Mouse (Mus musculus): ENCODE measurements at regions not wholly inside any gene's neighbourhood (a gene's known extent, or its start where the extent isn't known, plus 50 kb on each side); places are given as distances from the start of the nearest gene placed in this dataset.

DNA sequence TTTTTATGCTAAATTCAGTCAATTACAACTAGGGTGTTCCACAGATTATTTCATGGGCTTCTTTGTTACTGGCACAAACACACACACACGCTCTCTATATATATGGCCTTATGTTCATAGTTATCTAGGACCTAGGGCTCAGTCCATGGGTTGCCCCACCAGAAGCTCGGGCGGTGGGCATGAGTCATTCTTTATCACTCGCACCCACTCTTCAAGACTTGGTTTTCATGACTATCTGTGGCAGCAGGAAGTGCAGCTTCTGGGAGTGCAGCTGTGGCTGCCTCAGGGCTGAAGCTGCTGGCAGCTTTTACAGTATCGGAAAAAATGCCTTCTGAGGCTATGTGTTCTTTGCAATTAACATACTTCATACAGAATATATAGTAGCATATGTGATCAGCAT lies 198.7 kb downstream of the Ipo11 start:
- DNase-seq (ENCODE audit: low spot score) = no peak

DNA sequence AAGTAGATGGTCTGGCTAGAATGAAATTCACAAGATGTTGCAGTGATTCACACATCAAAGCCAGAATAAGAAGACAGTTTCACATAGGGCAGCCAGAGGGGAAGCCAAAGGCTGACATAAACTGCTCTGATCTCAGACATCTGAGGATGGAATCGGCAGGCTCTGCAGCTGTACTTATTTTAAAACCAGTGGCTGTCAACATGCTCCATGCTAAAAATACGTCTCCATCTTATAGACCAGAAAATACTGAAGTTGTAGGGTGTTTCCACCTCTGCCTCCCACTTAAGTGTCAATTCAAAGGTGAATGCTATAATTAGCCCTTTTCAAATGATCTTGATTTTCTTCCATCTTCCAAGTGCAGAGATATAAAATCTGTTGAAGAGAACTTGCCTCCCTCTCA lies 202.4 kb downstream of the Ipo11 start:
- DNase-seq (ENCODE audit: low spot score) = no peak

DNA sequence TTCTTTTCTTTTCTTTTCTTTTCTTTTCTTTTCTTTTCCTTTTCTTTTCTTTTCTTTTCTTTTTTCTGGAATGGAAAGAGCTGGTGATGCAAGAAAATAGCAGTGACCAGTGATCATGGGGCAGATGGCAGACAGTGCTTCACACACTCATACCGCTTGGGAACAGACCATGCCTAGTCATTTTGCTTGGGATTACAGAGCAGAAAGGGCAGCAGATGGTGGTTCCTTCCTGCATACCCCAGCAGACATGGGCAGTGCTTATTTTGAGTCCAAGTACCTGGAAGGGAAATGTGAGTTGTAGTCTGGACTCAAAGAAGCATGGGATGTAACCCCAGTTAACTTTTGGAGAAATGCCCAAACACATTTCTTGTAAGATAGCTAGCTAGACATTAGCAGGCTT lies 203.9 kb downstream of the Ipo11 start:
- no peak for DNase-seq (ENCODE audit: low spot score)

DNA sequence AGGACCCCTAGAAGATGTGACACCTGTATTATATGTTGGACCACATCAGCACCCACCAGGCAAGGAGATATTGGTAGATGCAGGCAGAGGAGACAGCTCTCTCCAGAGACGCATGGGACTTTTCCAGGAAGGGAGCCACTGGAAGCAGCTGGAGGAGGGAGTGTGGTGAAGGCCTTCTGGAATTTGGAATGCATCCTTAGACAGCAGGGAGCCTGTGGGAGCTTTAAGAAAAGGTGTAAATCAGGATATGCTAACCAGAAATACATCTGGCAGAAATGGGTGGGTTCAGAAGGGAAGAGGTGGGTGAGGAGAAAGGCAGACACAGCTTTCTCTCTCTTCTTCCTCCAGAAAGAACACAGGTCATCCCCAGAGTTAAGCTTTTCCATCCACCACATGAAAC lies 213.4 kb downstream of the Ipo11 start:
- DNase-seq (ENCODE audit: low spot score) = no peak

DNA sequence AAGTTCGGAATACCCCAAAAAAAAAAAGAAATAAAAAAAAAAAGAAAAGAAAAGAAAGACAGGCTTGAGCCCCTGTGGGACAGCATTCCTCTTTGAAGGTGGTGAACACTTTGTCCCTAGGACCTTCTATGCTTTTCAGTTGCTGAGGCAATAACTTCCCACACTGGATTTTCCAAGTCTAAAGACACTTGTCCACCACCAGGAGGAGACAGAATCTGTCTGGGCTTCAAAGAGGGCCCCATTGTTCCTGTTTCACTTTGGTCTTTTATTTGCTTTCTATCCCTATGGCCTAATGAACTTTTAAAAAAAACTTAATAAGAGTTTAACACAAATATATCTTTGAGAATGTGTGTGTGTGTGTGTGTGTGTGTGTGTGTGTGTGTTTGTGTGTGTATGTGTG lies 215.6 kb downstream of the Ipo11 start:
- no peak for DNase-seq (ENCODE audit: low spot score)

DNA sequence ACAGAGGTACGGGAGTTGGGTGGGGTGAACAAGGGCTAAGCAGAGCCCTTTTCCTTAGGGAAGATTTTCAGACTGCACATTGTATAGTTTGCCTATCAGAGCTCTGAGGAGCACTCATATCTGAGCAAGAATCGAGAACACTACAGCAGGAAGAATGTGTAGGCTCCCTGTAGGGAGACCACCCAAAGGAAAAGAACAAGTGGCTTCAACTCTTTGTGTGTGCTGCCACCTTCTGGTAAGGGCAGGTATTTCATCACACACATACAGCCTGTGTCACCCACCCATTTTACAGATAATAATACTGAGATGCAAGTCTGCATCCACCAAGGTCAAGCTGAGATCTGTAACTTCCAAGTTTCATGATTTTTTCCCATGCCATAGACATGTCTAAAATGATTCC lies 221.0 kb downstream of the Ipo11 start:
- DNase-seq (ENCODE audit: low spot score) = no peak

DNA sequence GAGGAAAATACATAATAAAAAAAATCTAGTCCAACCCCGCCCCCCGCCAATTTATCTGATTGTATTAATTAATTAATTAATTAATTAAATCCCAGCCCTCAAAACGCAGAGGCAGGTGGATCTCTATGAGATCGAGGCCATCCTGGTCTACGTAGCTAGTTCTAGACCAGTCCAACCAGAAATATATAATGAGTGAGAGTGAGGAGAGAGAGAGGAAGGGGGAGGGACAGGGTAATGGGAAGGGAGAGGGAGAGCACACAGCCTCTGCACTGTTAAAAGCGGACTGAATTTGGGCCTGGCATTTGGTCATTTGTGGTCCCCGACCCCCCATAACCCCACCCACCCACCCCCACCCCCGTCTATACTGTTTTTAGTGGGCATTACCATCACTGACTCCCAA lies 221.5 kb downstream of the Ipo11 start:
- no peak for DNase-seq (ENCODE audit: low spot score)

DNA sequence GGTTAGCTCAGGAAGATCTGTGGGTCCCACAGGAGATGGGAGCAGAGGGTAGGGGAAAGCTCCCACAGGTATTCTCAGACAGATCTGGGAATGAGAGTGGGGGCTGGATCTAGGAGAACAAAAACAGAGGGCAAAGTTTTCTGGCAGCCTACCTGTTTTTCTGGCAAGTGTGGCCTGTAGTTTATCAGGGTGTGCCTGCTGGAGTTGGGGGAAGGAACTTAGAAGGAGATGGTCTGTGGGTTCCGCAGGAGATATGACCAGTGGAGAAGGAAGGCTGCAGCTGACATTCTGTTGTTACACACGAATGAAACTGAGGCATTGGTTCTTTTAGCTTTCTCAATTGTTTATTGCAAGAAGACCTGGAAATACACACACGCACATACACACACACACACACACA lies 226.2 kb downstream of the Ipo11 start:
- no peak for DNase-seq (ENCODE audit: low spot score)

DNA sequence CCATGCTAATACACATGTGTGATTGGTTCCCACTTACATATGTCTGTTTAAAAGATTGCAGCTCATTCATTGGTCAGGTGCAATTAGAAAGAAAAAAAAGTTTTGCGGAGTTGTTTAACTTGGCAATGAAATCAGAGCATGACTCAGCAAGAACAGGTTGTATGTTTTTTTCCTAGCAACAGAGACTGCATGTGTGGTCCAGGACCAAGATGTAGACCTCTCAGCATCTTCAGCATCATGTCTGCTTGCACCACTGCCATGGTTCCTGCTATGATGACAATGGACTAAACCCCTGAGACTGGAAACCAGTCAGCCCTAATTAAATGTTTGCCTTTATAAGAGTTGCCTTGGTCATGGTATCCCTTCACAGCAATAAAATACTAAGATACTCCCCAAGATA lies 236.4 kb downstream of the Ipo11 start:
- DNase-seq (ENCODE audit: low spot score) = no peak

DNA sequence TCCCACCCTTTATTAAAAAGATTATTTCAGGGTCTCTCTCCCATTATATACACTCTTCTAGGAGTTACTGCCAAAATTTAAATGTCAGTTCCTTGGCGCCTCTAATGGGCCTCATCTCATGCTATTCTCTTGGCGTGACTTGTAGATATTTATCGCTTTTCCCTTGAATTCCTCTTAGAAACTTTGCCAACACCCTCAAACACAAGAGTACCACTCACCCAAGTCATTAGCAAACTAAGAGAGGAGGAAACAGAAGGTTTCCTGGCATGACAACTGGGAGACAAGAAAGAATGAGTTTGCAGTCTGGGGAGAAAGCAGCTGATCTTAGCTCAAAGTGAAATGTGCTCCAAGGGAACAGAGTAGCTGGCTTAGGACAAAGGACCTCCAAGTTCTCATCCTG lies 236.8 kb downstream of the Ipo11 start:
- no peak for DNase-seq (ENCODE audit: low spot score)

DNA sequence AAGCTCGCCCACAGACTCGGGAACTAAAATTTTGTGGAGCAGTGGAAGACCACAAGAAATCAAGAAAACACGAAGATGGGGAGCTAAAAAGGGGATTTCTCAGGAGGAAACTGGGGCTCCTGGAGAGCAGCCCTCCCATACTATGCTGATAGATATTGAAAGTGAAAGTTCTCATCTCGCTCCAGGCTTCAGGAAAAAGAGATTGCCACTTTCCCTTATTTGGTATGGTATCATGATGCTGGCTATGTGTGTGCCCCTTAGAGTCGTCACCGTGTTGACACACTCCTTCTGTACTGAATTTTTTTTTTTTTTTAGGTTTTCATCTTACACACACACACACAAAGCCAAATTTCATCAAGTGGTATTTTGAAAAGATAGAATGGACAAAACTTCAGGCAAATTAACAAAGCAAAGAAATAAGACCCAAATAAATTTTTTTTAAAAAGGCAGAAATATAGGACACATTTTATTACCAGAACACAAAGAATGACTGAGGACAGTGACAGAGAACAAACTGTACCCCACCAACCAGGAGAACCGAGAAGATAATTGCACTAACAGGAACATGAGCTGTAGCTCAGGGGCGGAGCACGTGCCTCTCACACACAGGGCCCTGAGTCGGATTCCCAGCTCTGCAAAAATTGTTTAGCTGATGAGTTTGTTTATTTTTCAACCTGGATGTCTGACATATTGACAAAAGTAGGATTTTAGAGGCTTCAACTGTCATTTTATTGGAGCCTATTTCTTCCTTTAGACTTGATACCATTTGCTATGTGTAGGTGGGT lies 244.8 kb downstream of the Ipo11 start:
- DNase-seq (ENCODE audit: low spot score) = no peak

DNA sequence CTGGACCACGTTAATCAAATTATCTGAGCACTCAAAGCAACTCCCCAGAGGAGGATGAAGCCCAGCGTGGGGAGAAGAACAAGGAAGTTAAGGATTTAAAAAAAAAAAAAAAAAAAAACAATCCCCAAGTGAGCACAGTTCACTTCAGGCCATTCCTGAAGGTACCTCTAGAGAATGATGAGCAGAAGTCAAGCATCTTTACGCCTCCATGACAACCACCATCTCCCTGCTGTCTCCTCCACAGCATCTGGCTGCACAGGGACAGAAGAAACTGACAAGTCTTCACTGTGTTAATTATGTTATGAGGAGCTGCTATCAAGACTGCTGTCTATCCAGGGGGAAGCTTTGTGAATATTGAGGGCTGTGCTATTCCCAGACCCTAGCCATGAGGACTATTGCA lies 246.6 kb downstream of the Ipo11 start:
- DNase-seq (ENCODE audit: low spot score) = no peak

DNA sequence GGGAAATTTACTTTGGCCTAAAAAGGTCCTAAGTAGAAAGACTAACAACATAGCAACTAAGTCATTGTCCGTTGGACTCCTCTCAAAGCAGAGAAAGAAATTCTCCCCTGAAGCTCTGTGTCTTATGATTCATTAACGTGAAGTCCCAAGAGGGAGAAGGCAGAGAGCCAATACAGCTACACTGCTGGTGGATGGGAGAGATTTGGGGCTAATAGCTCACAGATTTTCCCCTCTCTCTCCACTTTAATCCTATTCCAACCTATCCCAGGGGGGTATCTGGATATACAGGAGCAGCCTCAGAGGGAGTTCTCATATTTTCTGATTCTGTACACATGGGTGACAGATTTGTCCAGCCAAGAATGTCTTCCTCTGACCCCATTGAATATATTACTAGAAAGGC lies 247.1 kb downstream of the Ipo11 start:
- DNase-seq (ENCODE audit: low spot score) = no peak

DNA sequence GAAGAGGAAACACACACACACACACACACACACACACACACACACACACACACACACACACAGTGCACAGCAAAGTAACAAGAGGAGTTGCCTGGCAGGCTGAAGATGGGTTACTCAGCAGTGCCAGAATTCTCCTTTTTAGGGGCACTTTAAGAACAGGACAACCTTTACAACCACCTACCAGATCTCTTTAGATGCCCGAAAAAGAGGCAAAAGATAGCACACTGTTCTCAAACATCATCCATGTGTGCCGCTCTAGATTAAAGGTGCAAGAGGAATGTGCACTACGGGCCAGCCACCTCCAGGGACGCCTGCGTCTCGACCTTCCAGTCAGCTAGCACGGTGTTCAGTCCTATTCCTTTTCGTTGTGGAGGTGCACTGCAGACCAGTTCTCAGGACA lies 247.7 kb downstream of the Ipo11 start:
- no peak for DNase-seq (ENCODE audit: low spot score)

DNA sequence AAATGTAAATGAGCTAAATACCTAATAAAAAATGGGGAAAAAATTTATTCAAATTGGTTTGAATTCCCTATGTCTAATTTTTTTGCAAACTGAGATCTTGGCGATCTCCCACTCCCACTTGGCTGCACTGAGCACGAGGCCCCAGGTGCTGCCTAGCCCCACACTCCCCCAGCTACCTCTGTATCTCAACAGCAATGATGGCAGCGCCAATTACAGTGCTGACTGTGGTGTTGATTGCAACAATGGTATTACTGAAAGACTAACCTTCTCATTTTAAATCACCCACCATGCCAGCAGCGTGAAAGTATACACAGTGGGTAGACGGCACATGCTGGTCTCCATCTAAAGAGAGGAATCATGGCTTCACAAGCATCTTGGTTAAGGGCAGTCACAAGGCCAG lies 267.1 kb downstream of the Ipo11 start:
- no peak for DNase-seq (ENCODE audit: low spot score)

DNA sequence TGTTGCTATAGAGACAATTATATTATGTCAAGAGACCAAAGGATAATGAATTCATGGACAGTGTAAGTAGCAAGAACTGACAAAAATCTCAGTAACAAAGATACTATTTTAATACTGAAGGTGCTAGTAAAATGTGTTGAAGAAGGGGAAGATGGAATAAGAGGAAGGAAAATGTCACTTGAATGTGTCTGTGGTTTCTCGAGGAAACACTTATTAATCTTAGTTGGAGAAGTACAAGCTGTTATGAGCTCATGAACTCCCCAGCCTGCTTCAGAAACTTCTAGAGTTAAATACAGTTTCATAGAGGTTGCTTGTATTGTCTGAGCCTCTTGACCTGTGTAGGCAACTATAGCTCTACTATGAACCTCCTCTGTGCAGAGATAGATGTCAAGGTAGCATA lies 274.6 kb downstream of the Ipo11 start:
- DNase-seq (ENCODE audit: low spot score) = no peak

DNA sequence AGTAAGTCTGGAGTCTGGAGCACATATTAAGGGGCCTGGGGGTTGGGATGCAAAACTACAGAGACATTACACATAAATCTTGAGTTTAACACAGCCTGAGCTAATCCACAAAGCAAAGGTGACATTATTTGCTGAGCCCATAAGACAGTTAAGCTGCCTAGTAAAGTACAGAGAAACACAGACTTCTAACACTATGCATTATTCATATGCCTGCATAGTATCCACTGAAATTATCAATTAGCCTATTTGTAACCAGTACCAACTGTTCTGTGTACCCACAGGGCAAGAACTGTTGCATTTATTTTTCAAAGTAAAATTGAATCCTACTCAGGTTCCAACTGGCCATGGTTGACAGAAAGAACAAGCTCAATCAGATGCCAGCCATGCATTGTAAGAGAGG lies 287.4 kb downstream of the Ipo11 start:
- DNase-seq (ENCODE audit: low spot score) = no peak

DNA sequence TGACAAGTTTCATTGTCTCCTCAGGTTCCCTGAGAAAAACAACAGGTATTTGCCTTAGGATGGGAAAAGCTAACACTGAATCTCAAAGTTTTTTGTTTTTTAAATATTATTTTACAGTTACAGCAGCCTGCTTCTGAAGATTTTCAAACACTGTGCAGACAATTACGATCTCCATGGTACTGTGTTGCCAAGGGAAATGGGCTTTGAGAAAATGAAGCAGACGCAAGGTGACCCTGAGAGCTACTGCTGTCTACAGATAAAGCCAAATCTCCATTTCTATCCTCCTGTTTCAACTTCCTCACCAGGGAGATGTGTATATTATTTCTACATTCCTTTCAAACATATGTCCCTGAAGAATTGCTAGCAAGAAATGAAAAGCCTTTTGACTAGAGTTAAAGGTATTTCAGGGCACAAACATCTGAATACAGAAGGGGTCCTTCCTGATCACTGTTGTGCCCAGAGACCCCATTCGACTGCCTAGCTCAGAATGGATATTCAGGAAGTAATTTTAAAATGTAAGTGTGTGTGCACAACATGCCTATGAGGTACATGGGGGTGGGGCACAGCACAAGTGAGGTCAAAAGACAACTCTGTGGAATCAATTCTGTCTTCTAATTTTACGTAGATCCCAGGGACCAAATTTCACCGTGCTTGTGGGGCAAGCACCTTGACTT lies 293.3 kb downstream of the Ipo11 start:
- no peak for DNase-seq (ENCODE audit: low spot score)

DNA sequence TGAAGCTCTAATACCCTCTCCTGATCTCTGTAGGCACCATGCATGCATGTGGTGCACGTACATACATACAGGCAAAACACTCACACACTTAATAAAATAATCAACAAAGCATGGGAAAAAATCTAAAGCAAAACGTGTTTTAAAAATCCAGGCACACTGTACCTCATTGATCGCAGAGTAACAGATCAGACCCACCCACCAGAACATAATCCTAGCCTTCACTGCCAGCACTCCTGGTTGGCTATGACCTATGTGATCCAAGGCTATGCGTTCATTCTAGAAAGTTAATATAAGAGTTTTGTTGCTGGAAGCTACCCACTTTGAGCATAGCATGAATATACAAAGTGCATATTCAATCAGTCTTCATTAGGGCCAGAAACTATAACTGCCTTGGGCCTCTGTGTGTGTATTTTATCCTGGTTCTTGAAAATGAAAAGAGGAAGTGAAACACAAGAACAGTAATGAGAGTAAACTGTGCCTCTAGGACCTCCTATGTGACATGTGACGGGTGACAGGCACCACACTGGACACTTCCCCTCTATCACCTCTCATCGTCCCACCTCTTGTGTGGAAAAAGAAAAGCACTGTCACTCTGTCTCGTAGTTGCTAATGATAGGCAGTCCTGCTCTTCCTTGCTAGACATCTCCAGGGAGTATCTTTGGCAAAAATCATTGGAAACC lies 297.9 kb downstream of the Ipo11 start:
- DNase-seq (ENCODE audit: low spot score) = no peak

DNA sequence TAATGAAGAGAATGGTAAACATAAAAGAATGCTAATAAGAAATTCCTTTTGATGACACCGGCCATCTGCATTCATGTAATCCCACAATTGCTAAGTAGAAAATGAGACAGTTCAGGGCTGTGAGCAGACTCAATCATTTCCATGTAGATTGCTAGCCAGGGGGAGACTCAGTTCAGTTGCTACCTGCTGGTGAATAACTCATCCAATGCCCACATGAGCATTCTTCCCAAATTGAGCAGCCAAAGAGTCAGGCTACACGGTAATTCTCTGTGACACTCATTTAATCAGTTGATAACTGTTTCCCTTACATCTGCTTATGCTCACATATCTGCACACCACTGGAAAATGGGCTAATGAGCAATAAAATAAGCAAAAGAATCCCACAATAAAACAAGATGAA lies 345.0 kb downstream of the Ipo11 start:
- DNase-seq (ENCODE audit: low spot score) = no peak

DNA sequence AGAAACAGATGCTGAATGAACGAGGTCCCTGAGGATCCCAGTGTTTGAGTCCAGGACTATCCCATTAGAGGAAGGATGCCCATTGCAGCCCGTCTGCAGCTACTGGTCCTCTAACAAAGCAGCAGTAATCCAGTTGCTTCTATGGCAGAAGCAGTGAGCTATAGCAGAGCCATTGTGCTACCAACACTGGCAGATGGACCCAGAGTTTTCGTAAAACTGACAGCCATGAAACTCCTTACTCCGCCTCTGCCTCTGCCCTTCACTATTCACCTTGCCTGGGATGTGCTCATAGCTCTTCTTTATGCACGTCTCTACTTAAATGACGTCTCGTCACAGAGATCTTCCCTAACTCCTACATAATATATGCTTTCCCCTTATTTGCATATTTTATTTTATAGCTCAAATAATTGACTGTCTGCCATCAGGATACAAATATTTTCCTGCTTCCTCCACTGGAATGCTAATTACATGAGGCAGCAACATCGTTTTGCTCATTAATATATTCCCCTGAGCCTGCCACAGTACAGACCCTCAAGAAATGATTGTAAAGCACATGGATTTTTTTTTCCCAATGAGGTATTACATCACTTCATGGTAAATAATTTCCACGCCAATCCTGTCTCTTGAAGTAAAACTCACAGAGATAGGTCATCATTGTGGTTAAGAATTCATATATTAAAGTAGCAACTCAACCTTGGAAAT lies 368.9 kb downstream of the Ipo11 start:
- DNase-seq (ENCODE audit: low spot score) = no peak

DNA sequence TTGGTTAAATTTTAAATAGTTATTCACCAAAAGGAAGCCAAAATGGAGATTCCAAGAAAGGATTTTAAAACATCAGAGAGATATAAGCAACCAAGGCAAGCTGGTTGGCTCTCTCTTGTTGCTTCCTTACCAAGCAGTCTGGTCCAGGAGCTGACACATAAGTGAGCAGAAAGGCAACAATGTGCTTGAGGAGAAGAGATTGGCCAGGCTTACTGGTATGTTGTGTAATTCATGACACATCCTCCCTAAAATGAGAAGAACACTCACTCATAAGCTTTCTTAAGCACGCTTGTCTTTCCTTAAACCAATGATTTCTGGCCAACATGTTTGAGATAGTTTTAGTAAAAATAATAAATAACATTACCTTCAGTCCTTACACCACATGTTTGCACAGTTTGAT lies 374.2 kb downstream of the Ipo11 start:
- no peak for DNase-seq (ENCODE audit: low spot score)

DNA sequence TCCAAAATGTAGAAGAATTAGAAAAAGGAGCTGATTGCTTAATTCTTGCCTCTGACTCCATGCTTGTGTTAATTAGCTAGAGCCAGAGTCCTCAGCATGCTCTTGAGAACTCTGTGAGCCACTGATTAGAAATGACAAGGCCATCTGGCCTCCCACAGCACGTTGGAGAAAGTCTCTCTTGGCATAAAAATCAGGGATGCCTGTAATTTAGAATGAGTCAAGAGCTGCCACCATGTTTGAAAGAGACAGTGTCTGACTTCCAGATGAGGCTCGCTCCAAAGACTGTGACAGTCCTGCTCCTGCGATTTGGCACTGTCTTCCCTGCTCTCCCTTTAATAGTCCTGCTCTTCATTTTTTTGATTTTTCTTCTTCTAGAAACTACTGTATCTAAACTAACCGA lies 374.6 kb downstream of the Ipo11 start:
- DNase-seq (ENCODE audit: low spot score) = no peak

Data from ovary, adult 18-20 months (tissue).